18 mouse cellular contexts compared by ENCODE assay signal in the genomic region with DNA sequence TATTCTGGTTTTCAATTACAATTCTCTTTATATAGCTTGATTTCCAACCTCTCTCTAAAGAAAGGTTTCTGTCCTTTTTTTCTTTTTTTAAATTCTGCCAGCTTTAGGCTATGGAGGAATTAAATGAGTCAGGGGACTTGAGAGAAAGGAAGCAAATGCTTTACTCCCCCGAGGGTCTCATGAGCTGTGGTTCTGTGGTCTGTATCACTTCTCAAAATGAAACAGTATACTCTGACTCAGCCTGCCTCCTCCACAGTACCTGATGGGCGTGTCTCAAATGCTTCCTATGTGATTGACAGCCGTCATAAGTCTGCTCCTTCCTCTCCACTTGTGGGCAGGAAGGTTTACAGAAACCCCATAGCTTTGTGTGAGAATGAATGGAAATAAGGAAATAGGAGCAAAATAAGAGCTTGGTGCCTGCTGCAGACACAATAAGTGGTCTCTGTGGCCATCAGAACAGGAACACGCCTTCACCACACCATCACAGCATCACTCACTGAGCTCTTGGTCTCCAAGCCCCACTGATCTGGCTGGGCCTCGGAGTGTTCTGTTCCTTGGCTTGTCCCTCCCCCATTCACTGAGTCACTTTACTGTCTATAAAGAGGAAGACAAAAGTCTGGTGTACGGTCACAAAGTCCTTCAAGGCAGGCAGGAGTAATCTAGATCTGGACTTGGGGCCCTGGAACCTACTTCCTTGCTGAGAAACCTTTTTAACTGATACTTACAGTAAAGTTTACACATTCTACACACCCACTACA. TPM values are rescaled to one million over a fixed set of nuclear protein-coding genes. Genes with fewer than 3 reads are reported as not detected.
DNase-seq lines count a peak whose midpoint lies in the region; ATAC-seq lines count a peak whose summit lies in the region.
"Had no signal": no experiment of that assay in that cellular context is flagged by ENCODE, and none has a peak within 500 bp of the region (broad histone marks: within the 10 kb centered on the region; RNA-seq: fewer than 3 reads in every experiment).

No protein-coding gene starts in this region.

- 57% methylated on average over 6 of the region's 6 CpGs for WGBS in intestine, embryonic 15.5 days
- WGBS in stomach, embryonic 14.5 days = 74% methylated on average over 6 of the region's 6 CpGs

- no peaks in the 10 kb centered on the region for H3K27me3 ChIP-seq in intestine, embryonic 15.5 days (replicated peaks)
- H3K27me3 ChIP-seq in stomach, embryonic 14.5 days (ENCODE audit: control insufficient read depth, insufficient read depth, low read length) = no peaks in the 10 kb centered on the region
- H3K27me3 ChIP-seq: embryonic facial prominence, embryonic 15.5 days; heart, embryonic 12.5 days; midbrain, embryonic 15.5 days had no signal

- no peaks in the 10 kb centered on the region for H3K4me1 ChIP-seq in intestine, embryonic 15.5 days (replicated peaks)
- H3K4me1 ChIP-seq in stomach, embryonic 14.5 days (ENCODE audit: control insufficient read depth, insufficient read depth, low read length) = no peaks in the 10 kb centered on the region
- H3K4me1 ChIP-seq: embryonic facial prominence, embryonic 15.5 days; heart, embryonic 12.5 days; midbrain, embryonic 15.5 days had no signal

- no peak overlapping the region for H3K4me3 ChIP-seq in intestine, embryonic 15.5 days (replicated peaks)
- no peak overlapping the region for H3K4me3 ChIP-seq in stomach, embryonic 14.5 days (ENCODE audit: low read depth, low read length)
- H3K4me3 ChIP-seq: embryonic facial prominence, embryonic 15.5 days; heart, embryonic 12.5 days; midbrain, embryonic 15.5 days had no signal

- peak; percentile 92 for ATAC-seq in activated CD4-positive, CD25-positive, alpha-beta regulatory T cell, adult 4 months
- ATAC-seq in intestine, embryonic 15.5 days = peak; percentile 96
- 0 out of 2 replicates have a peak, but pooled peaks have one; percentile 28 for ATAC-seq in stomach, embryonic 14.5 days (ENCODE audit: insufficient number of reproducible peaks, insufficient read depth, low FRiP score, low read depth)
- ATAC-seq: hindbrain, postnatal 0 days; midbrain, embryonic 15.5 days had no signal

- no peaks in the 10 kb centered on the region for H3K9me3 ChIP-seq in intestine, embryonic 15.5 days
- no peaks in the 10 kb centered on the region for H3K9me3 ChIP-seq in stomach, embryonic 14.5 days (ENCODE audit: control insufficient read depth, low read depth, low read length)
- H3K9me3 ChIP-seq: embryonic facial prominence, embryonic 15.5 days; heart, embryonic 12.5 days; midbrain, embryonic 15.5 days had no signal

- DNase-seq in A20 (ENCODE audit: low read depth, low spot score) = peak; percentile 34
- DNase-seq in urinary bladder, postnatal 10 days (ENCODE audit: low spot score) = no peak
- DNase-seq in kidney, adult 11 months = no peak
- no peak for DNase-seq in spleen, adult 12 weeks (ENCODE audit: low spot score)
- DNase-seq: adrenal gland, postnatal 14 days; cerebellum, adult 8-10 months; heart, postnatal 36 days; left cerebral cortex, postnatal 4 days; thymus, adult 18-20 months had no signal

- H3K27ac ChIP-seq in intestine, embryonic 15.5 days = peak overlapping the region; percentile 60; the same call in 1 of the 2 replicates
- H3K27ac ChIP-seq in stomach, embryonic 14.5 days (ENCODE audit: low read length) = no peak overlapping the region
- H3K27ac ChIP-seq: embryonic facial prominence, embryonic 15.5 days; hindbrain, postnatal 0 days; macrophage; midbrain, embryonic 15.5 days had no signal

- H3K9ac ChIP-seq in intestine, embryonic 15.5 days = no peak overlapping the region
- no peak overlapping the region for H3K9ac ChIP-seq in stomach, embryonic 14.5 days (replicated peaks; ENCODE audit: low read depth, low read length)
- H3K9ac ChIP-seq: embryonic facial prominence, embryonic 15.5 days; heart, embryonic 12.5 days; midbrain, embryonic 15.5 days had no signal

- no peak overlapping the region for H3K4me2 ChIP-seq in intestine, embryonic 15.5 days (replicated peaks)
- no peak overlapping the region for H3K4me2 ChIP-seq in stomach, embryonic 14.5 days (replicated peaks; ENCODE audit: low read depth, low read length)
- H3K4me2 ChIP-seq: embryonic facial prominence, embryonic 15.5 days; heart, embryonic 12.5 days; midbrain, embryonic 15.5 days had no signal

- no peaks in the 10 kb centered on the region for H3K36me3 ChIP-seq in intestine, embryonic 15.5 days
- H3K36me3 ChIP-seq in stomach, embryonic 14.5 days (ENCODE audit: control insufficient read depth, insufficient read depth, low read length) = no peaks in the 10 kb centered on the region
- H3K36me3 ChIP-seq: embryonic facial prominence, embryonic 15.5 days; heart, embryonic 12.5 days; midbrain, embryonic 15.5 days had no signal

RNA-seq across cellular contexts. Expression of gene Atp10b, which starts 24.9 kb away (rescaled TPM):
- not detected for polyA plus RNA-seq in activated CD4-positive, CD25-positive, alpha-beta regulatory T cell, adult 4 months (2017; shearing (Covaris generic))
- 2.0 and 2.3 TPM in 2 replicates for polyA plus RNA-seq in intestine, embryonic 15.5 days (2015; fragmentation: Nextera tagmentation; extraction: Ambion mirVana)
- polyA plus RNA-seq in stomach, embryonic 14.5 days (2014; fragmentation: Nextera tagmentation; extraction: Ambion mirVana) = 2.4 and 2.6 TPM in 2 replicates
- polyA plus RNA-seq: liver, adult 2 months; macrophage had no signal

Comparison
In these comparisons a context has a peak if more than half of its experiments do, and no peak if none do; other contexts are left out.
1. ATAC-seq: peak in every context shown above with its lines; median percentile 96 in intestine, embryonic 15.5 days; 92 in activated CD4-positive, CD25-positive, alpha-beta regulatory T cell, adult 4 months; 28 in stomach, embryonic 14.5 days.